Mouse (Mus musculus): ENCODE measurements at regions not wholly inside any gene's neighbourhood (a gene's known extent, or its start where the extent isn't known, plus 50 kb on each side); places are given as distances from the start of the nearest gene placed in this dataset.

DNA sequence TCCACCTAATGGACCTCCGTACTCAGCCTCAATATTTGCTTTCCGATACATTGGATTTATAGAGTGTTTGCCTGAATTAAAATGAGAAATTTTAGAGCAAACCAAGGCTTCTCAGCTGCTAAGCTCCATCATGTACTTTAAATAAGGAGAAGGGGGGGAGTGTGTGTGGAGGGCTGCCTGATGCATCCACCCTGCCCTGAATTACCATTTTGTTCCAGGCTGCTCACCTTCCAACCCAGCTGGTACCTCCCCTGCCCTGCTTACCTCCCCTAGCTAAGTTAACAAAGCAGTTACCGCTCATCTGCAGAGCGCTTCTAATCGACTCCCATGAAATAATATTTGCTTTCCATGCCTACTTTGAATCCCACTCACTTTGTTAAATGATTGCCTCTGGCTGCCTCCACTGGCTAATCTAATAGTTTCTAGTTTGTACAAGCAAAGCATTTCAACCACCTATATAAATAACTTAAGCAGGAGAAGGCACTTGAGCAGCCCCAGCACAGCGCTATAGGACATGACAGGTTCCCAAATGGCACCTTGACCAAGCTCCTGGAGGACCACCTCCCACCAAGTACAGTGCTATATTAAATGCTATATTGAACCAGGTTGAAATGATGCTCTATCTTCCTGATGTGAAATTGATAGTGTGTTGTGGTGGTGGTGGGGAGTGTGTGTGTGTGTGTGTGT lies 449.0 kb downstream of the Gm826 start:
- WGBS = 91% methylated on average over 6 of the region's 6 CpGs
- Histone ChIP-seq H3K4me2 (ENCODE audit: low read depth, low read length, severe bottlenecking) (no peak overlapping the region), H3K36me3 (ENCODE audit: control insufficient read depth, insufficient read depth, low read length) (no peaks in the 10 kb centered on the region), H3K27me3 (ENCODE audit: control insufficient read depth, insufficient read depth, low read length) (no peaks in the 10 kb centered on the region), H3K27ac (ENCODE audit: low read depth, low read length) (no peak overlapping the region), H3K9ac (ENCODE audit: low read length) (no peak overlapping the region), H3K4me3 (ENCODE audit: low read depth, low read length) (no peak overlapping the region), H3K9me3 (ENCODE audit: control insufficient read depth, low read length) (no peaks in the 10 kb centered on the region), H3K4me1 (replicated peaks; ENCODE audit: control insufficient read depth, insufficient read depth, low read length) (no peaks in the 10 kb centered on the region)
- DNase-seq (ENCODE audit: low spot score) = no peak
- ATAC-seq (replicated peaks; ENCODE audit: low FRiP score) = no peak

GRCm38 (mm10) chr2:159866981-159867380 lies 467.0 kb downstream of the Gm826 start:
- Histone ChIP-seq H3K36me3 (ENCODE audit: control insufficient read depth, insufficient read depth, low read length) (no peaks in the 10 kb centered on the region), H3K27me3 (ENCODE audit: control insufficient read depth, insufficient read depth, low read length) (no peaks in the 10 kb centered on the region), H3K4me2 (ENCODE audit: low read depth, low read length, severe bottlenecking) (no peak overlapping the region), H3K9me3 (ENCODE audit: control insufficient read depth, low read length) (no peaks in the 10 kb centered on the region), H3K4me3 (ENCODE audit: low read depth, low read length) (no peak overlapping the region), H3K27ac (ENCODE audit: low read depth, low read length) (no peak overlapping the region), H3K4me1 (replicated peaks; ENCODE audit: control insufficient read depth, insufficient read depth, low read length) (no peaks in the 10 kb centered on the region), H3K9ac (ENCODE audit: low read length) (no peak overlapping the region)
- no peak for DNase-seq (ENCODE audit: low spot score)
- no peak for ATAC-seq (replicated peaks; ENCODE audit: low FRiP score)
- WGBS = 75% methylated on average over 2 of the region's 2 CpGs

- DNase-seq (ENCODE audit: low spot score) (no peak), ATAC-seq (replicated peaks; ENCODE audit: low FRiP score) (no peak)
- Histone ChIP-seq H3K9ac (ENCODE audit: low read length) (no peak overlapping the region), H3K4me1 (replicated peaks; ENCODE audit: control insufficient read depth, insufficient read depth, low read length) (no peaks in the 10 kb centered on the region), H3K27me3 (ENCODE audit: control insufficient read depth, insufficient read depth, low read length) (no peaks in the 10 kb centered on the region), H3K4me3 (ENCODE audit: low read depth, low read length) (no peak overlapping the region), H3K4me2 (ENCODE audit: low read depth, low read length, severe bottlenecking) (no peak overlapping the region), H3K27ac (ENCODE audit: low read depth, low read length) (no peak overlapping the region), H3K36me3 (ENCODE audit: control insufficient read depth, insufficient read depth, low read length) (no peaks in the 10 kb centered on the region), H3K9me3 (ENCODE audit: control insufficient read depth, low read length) (no peaks in the 10 kb centered on the region)
- WGBS = 90% methylated on average over 1 of the region's 1 CpGs
Measured at GRCm38 (mm10) chr2:159866391-159866790, 467.6 kb downstream of the Gm826 start.

- WGBS = 73% methylated on average over 1 of the region's 1 CpGs
- ATAC-seq (replicated peaks; ENCODE audit: low FRiP score) = no peak
- no peak overlapping the region for H3K9ac ChIP-seq (ENCODE audit: low read length)
- H3K4me1 ChIP-seq (replicated peaks; ENCODE audit: control insufficient read depth, insufficient read depth, low read length) = no peaks in the 10 kb centered on the region
- H3K9me3 ChIP-seq (ENCODE audit: control insufficient read depth, low read length) = no peaks in the 10 kb centered on the region
- no peaks in the 10 kb centered on the region for H3K27me3 ChIP-seq (ENCODE audit: control insufficient read depth, insufficient read depth, low read length)
- H3K36me3 ChIP-seq (ENCODE audit: control insufficient read depth, insufficient read depth, low read length) = no peaks in the 10 kb centered on the region
- no peak for DNase-seq (ENCODE audit: low spot score)
- H3K27ac ChIP-seq (ENCODE audit: low read depth, low read length) = no peak overlapping the region
- H3K4me2 ChIP-seq (ENCODE audit: low read depth, low read length, severe bottlenecking) = no peak overlapping the region
- no peak overlapping the region for H3K4me3 ChIP-seq (ENCODE audit: low read depth, low read length)
Measured at GRCm38 (mm10) chr2:159863185-159863584, 470.8 kb downstream of the Gm826 start.

- Histone ChIP-seq H3K36me3 (ENCODE audit: control insufficient read depth, insufficient read depth, low read length) (no peaks in the 10 kb centered on the region), H3K9ac (ENCODE audit: low read length) (no peak overlapping the region), H3K4me1 (replicated peaks; ENCODE audit: control insufficient read depth, insufficient read depth, low read length) (no peaks in the 10 kb centered on the region), H3K4me3 (ENCODE audit: low read depth, low read length) (no peak overlapping the region), H3K4me2 (ENCODE audit: low read depth, low read length, severe bottlenecking) (no peak overlapping the region), H3K9me3 (ENCODE audit: control insufficient read depth, low read length) (no peaks in the 10 kb centered on the region), H3K27me3 (ENCODE audit: control insufficient read depth, insufficient read depth, low read length) (no peaks in the 10 kb centered on the region), H3K27ac (ENCODE audit: low read depth, low read length) (no peak overlapping the region)
- no peak for ATAC-seq (replicated peaks; ENCODE audit: low FRiP score)
- WGBS = 85% methylated on average over 5 of the region's 5 CpGs
- DNase-seq (ENCODE audit: low spot score) = no peak
Measured at GRCm38 (mm10) chr2:159853891-159854665, 479.9 kb downstream of the Gm826 start.

DNA sequence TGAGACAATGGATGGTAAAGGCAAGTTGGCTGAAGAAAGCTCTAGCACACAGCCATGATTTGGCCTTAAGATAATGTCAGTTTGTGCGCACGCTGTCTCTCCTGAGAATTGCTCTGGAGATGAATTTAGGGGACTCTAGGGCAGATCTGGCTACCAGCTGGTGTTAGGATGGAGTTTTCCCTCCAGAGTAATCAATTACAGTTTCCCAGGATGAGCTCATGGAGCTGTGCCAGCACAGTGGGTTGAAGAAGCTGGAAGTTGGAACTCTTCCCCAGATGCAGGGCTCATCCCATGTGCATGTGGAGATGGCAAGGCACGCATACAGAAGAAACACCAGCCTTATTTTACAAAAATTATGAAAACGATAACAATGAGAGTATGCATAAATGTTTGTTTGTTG lies 481.0 kb downstream of the Gm826 start:
- Histone ChIP-seq H3K4me3 (ENCODE audit: low read depth, low read length) (no peak overlapping the region), H3K9ac (ENCODE audit: low read length) (no peak overlapping the region), H3K27me3 (ENCODE audit: control insufficient read depth, insufficient read depth, low read length) (no peaks in the 10 kb centered on the region), H3K4me1 (replicated peaks; ENCODE audit: control insufficient read depth, insufficient read depth, low read length) (no peaks in the 10 kb centered on the region), H3K9me3 (ENCODE audit: control insufficient read depth, low read length) (no peaks in the 10 kb centered on the region), H3K4me2 (ENCODE audit: low read depth, low read length, severe bottlenecking) (no peak overlapping the region), H3K36me3 (ENCODE audit: control insufficient read depth, insufficient read depth, low read length) (no peaks in the 10 kb centered on the region), H3K27ac (ENCODE audit: low read depth, low read length) (no peak overlapping the region)
- DNase-seq (ENCODE audit: low spot score) (no peak), ATAC-seq (replicated peaks; ENCODE audit: low FRiP score) (no peak)
- 90% methylated on average over 4 of the region's 4 CpGs for WGBS

- H3K27me3 ChIP-seq (ENCODE audit: control insufficient read depth, insufficient read depth, low read length) = no peaks in the 10 kb centered on the region
- H3K4me2 ChIP-seq (ENCODE audit: low read depth, low read length, severe bottlenecking) = no peak overlapping the region
- H3K4me1 ChIP-seq (replicated peaks; ENCODE audit: control insufficient read depth, insufficient read depth, low read length) = no peaks in the 10 kb centered on the region
- no peaks in the 10 kb centered on the region for H3K9me3 ChIP-seq (ENCODE audit: control insufficient read depth, low read length)
- no peak overlapping the region for H3K9ac ChIP-seq (ENCODE audit: low read length)
- DNase-seq (ENCODE audit: low spot score) (no peak), ATAC-seq (replicated peaks; ENCODE audit: low FRiP score) (no peak)
- 88% methylated on average over 7 of the region's 7 CpGs for WGBS
- H3K36me3 ChIP-seq (ENCODE audit: control insufficient read depth, insufficient read depth, low read length) = no peaks in the 10 kb centered on the region
- H3K4me3 ChIP-seq (ENCODE audit: low read depth, low read length) = no peak overlapping the region
- H3K27ac ChIP-seq (ENCODE audit: low read depth, low read length) = no peak overlapping the region
Measured at GRCm38 (mm10) chr2:159832488-159833113, 501.4 kb downstream of the Gm826 start.

GRCm38 (mm10) chr2:159826417-159826816 lies 507.5 kb downstream of the Gm826 start:
- 83% methylated on average over 2 of the region's 2 CpGs for WGBS

More at GRCm38 (mm10) chr2:159826417-159826816, 507.5 kb downstream of the Gm826 start:
- Histone ChIP-seq H3K27ac (ENCODE audit: low read depth, low read length) (no peak overlapping the region), H3K4me2 (ENCODE audit: low read depth, low read length, severe bottlenecking) (no peak overlapping the region), H3K36me3 (ENCODE audit: control insufficient read depth, insufficient read depth, low read length) (no peaks in the 10 kb centered on the region), H3K9ac (ENCODE audit: low read length) (no peak overlapping the region), H3K9me3 (ENCODE audit: control insufficient read depth, low read length) (no peaks in the 10 kb centered on the region), H3K4me1 (replicated peaks; ENCODE audit: control insufficient read depth, insufficient read depth, low read length) (no peaks in the 10 kb centered on the region), H3K4me3 (ENCODE audit: low read depth, low read length) (no peak overlapping the region), H3K27me3 (ENCODE audit: control insufficient read depth, insufficient read depth, low read length) (no peaks in the 10 kb centered on the region)
- no peak for DNase-seq (ENCODE audit: low spot score)
- no peak for ATAC-seq (replicated peaks; ENCODE audit: low FRiP score)

Measured in forebrain, embryonic 11.5 days (tissue).